Mouse (Mus musculus) olfactory bulb, adult 2 months (tissue): Measurements from ENCODE around the gene Emc10.

ENCODE experiments used
- CTCF ChIP-seq: fragments of 200-500 bp; IDR thresholded peaks from 2 replicates; pipeline ENCODE4 v1.5.1; 2012; ENCODE audit warnings: low read depth, mild to moderate bottlenecking, low read length, moderate library complexity; ENCODE audit not compliant: insufficient read depth
- POLR2A ChIP-seq: fragments of 200-500 bp; IDR thresholded peaks from 2 replicates; pipeline ENCODE4 v1.6.1; 2012; ENCODE audit warnings: mild to moderate bottlenecking, low read depth, low read length, moderate library complexity; ENCODE audit not compliant: insufficient read depth

GRCm38 (mm10) chr7:44525126-44525832 is 28.9 kb upstream of the Emc10 start:
- TF ChIP-seq CTCF: no peak
- TF ChIP-seq POLR2A: no peak
